Mouse (Mus musculus): Measurements from ENCODE around the gene Taar7f.

DNA sequence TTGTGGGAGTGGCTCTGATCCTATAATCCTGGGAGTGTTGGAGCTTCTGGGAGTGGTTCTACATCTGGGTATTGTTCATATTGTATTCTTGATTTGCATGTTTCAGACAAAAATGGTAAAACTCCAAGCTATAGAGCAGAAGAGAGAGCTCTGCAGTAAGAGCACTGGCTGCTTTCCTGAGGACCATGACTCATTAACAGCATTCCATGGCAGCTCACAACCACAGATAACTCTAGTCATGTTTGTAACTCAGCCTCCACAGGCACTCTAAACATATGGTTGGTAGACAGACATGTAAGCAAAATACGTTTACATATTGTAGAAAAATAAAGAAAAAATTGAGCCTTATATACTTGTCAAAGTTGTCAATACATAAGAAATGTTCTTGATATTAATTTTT lies 42.9 kb upstream of the Taar7f start:
- no peak for TF ChIP-seq USF1 (IDR thresholded peaks at IDR 0.05; ENCODE audit: low read depth)
- TF ChIP-seq POLR2AphosphoS2 (IDR thresholded peaks at IDR 0.05; ENCODE audit: insufficient read length, low read depth), result no peak
- no peak for TF ChIP-seq POLR2A (IDR thresholded peaks at IDR 0.05; ENCODE audit: insufficient read length, low read depth)
- TF ChIP-seq MAX (IDR thresholded peaks at IDR 0.05; ENCODE audit: low read depth), result no peak
- TF ChIP-seq E2F4 (IDR thresholded peaks at IDR 0.05; ENCODE audit: insufficient read depth), result no peak

Data from myocyte (in vitro differentiated cells).